Mouse (Mus musculus): ENCODE measurements at regions not wholly inside any gene's neighbourhood (a gene's known extent, or its start where the extent isn't known, plus 50 kb on each side); places are given as distances from the start of the nearest gene placed in this dataset.

- no peak overlapping the region for H3K4me2 ChIP-seq (replicated peaks; ENCODE audit: low read depth, low read length)
- H3K4me3 ChIP-seq (ENCODE audit: low read depth, low read length) = no peak overlapping the region
- no peak overlapping the region for H3K9ac ChIP-seq (replicated peaks; ENCODE audit: low read depth)
- WGBS = 61% methylated on average over 14 of the region's 14 CpGs
- no peak for TF ChIP-seq CTCF (IDR thresholded peaks at IDR 0.05)
- TF ChIP-seq EP300 (IDR thresholded peaks at IDR 0.05) = no peak
- no peak overlapping the region for H3K27ac ChIP-seq (ENCODE audit: low read length)
- 0 out of 2 replicates have a peak, but pooled peaks cover 2% of the 10 kb centered on the region for H3K4me1 ChIP-seq (ENCODE audit: insufficient read depth, low read depth, low read length)
- H3K36me3 ChIP-seq (ENCODE audit: insufficient read depth, low read length) = no peaks in the 10 kb centered on the region
- no peaks in the 10 kb centered on the region for H3K9me3 ChIP-seq (ENCODE audit: low read length)
- no peak for ATAC-seq
- DNase-seq (ENCODE audit: low spot score) = no peak
- no peaks in the 10 kb centered on the region for H3K27me3 ChIP-seq (replicated peaks; ENCODE audit: insufficient read depth, low read length)
These were observed 72.3 kb upstream of the Cpm start for GRCm38 (mm10) chr10:117556851-117557542.

GRCm38 (mm10) chr10:117556027-117556789 lies 73.1 kb upstream of the Cpm start:
- no peaks in the 10 kb centered on the region for H3K4me1 ChIP-seq (ENCODE audit: insufficient read depth, low read depth, low read length)
- no peaks in the 10 kb centered on the region for H3K27me3 ChIP-seq (replicated peaks; ENCODE audit: insufficient read depth, low read length)
- H3K36me3 ChIP-seq (ENCODE audit: insufficient read depth, low read length) = no peaks in the 10 kb centered on the region
- peak; percentile 30 for DNase-seq (ENCODE audit: low spot score)
- H3K4me3 ChIP-seq (ENCODE audit: low read depth, low read length) = no peak overlapping the region
- ATAC-seq = no peak; the same call in 1 of the 2 replicates
- WGBS = 31% methylated on average over 15 of the region's 15 CpGs
- TF ChIP-seq EP300 (IDR thresholded peaks at IDR 0.05) (no peak), CTCF (IDR thresholded peaks at IDR 0.05) (peak; percentile 39)
- no peak overlapping the region for H3K27ac ChIP-seq (ENCODE audit: low read length)
- H3K9me3 ChIP-seq (ENCODE audit: low read length) = no peaks in the 10 kb centered on the region
- H3K9ac ChIP-seq (replicated peaks; ENCODE audit: low read depth) = no peak overlapping the region
- peak overlapping the region; percentile 15; the same call in 1 of the 2 replicates for H3K4me2 ChIP-seq (replicated peaks; ENCODE audit: low read depth, low read length)

DNA sequence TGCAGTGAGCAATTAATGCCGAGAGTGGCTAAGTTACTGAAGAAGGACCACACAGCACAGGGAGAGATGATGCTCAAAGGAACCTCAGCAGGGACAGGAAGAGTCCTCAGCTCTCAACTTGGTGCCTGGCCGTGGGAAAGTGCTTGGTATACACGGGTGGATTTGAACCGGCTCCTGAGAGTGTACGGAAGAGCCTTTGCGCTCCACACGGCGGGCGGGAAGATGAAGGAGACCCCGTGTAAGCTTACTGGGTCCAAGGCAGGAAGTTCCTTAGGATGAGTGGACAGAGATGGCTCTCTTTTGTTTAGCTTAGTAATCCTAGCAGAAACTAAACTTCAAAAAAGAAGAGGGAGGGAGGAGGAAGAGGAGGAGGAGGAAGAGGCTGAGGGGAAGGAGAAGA lies 73.8 kb upstream of the Cpm start:
- no peak overlapping the region for H3K27ac ChIP-seq (ENCODE audit: low read length)
- no peak for ATAC-seq
- no peaks in the 10 kb centered on the region for H3K9me3 ChIP-seq (ENCODE audit: low read length)
- TF ChIP-seq EP300 (IDR thresholded peaks at IDR 0.05) = no peak
- no peak for TF ChIP-seq CTCF (IDR thresholded peaks at IDR 0.05)
- no peak for DNase-seq (ENCODE audit: low spot score)
- no peak overlapping the region for H3K4me2 ChIP-seq (replicated peaks; ENCODE audit: low read depth, low read length)
- no peaks in the 10 kb centered on the region for H3K36me3 ChIP-seq (ENCODE audit: insufficient read depth, low read length)
- no peak overlapping the region for H3K9ac ChIP-seq (replicated peaks; ENCODE audit: low read depth)
- H3K4me3 ChIP-seq (ENCODE audit: low read depth, low read length) = no peak overlapping the region
- H3K4me1 ChIP-seq (ENCODE audit: insufficient read depth, low read depth, low read length) = no peaks in the 10 kb centered on the region
- no peaks in the 10 kb centered on the region for H3K27me3 ChIP-seq (replicated peaks; ENCODE audit: insufficient read depth, low read length)
- 74% methylated on average over 10 of the region's 10 CpGs for WGBS

DNA sequence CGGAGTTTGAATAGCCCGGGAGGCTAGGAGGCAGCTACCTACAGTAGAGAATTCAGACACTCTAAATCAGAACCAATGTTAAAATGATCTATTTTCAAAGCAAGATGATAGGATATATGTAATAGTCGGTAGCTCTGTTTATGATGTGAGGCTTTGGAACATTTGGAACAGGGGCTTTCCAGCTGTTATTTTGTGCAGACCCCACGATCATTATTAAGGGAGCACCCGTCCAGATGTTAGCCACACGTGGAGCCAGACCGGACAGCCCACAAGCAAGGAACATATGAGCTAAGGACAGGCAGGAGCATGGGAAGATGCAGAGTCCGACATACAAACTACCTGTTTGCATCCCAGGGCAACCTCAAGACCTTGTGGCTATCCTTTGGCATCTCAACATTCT lies 74.3 kb upstream of the Cpm start:
- Histone ChIP-seq H3K9ac (replicated peaks; ENCODE audit: low read depth) (no peak overlapping the region), H3K4me3 (ENCODE audit: low read depth, low read length) (no peak overlapping the region), H3K4me1 (ENCODE audit: insufficient read depth, low read depth, low read length) (no peaks in the 10 kb centered on the region), H3K4me2 (replicated peaks; ENCODE audit: low read depth, low read length) (no peak overlapping the region), H3K27me3 (replicated peaks; ENCODE audit: insufficient read depth, low read length) (no peaks in the 10 kb centered on the region), H3K36me3 (ENCODE audit: insufficient read depth, low read length) (no peaks in the 10 kb centered on the region), H3K9me3 (ENCODE audit: low read length) (no peaks in the 10 kb centered on the region), H3K27ac (ENCODE audit: low read length) (no peak overlapping the region)
- ATAC-seq = no peak
- TF ChIP-seq CTCF (IDR thresholded peaks at IDR 0.05) (no peak), EP300 (IDR thresholded peaks at IDR 0.05) (no peak)
- DNase-seq (ENCODE audit: low spot score) = no peak
- 79% methylated on average over 8 of the region's 8 CpGs for WGBS

GRCm38 (mm10) chr10:117554533-117554932 lies 74.8 kb upstream of the Cpm start:
- Histone ChIP-seq H3K9ac (replicated peaks; ENCODE audit: low read depth) (no peak overlapping the region), H3K27me3 (replicated peaks; ENCODE audit: insufficient read depth, low read length) (no peaks in the 10 kb centered on the region), H3K36me3 (ENCODE audit: insufficient read depth, low read length) (no peaks in the 10 kb centered on the region), H3K4me3 (ENCODE audit: low read depth, low read length) (no peak overlapping the region), H3K9me3 (ENCODE audit: low read length) (no peaks in the 10 kb centered on the region), H3K4me2 (replicated peaks; ENCODE audit: low read depth, low read length) (no peak overlapping the region), H3K4me1 (ENCODE audit: insufficient read depth, low read depth, low read length) (no peaks in the 10 kb centered on the region), H3K27ac (ENCODE audit: low read length) (no peak overlapping the region)
- TF ChIP-seq EP300 (IDR thresholded peaks at IDR 0.05) = no peak
- no peak for TF ChIP-seq CTCF (IDR thresholded peaks at IDR 0.05)
- 40% methylated on average over 6 of the region's 6 CpGs for WGBS
- ATAC-seq (no peak), DNase-seq (ENCODE audit: low spot score) (no peak)

- Histone ChIP-seq H3K27me3 (replicated peaks; ENCODE audit: insufficient read depth, low read length) (no peaks in the 10 kb centered on the region), H3K9me3 (ENCODE audit: low read length) (no peaks in the 10 kb centered on the region), H3K36me3 (ENCODE audit: insufficient read depth, low read length) (no peaks in the 10 kb centered on the region), H3K4me1 (ENCODE audit: insufficient read depth, low read depth, low read length) (no peaks in the 10 kb centered on the region), H3K27ac (ENCODE audit: low read length) (no peak overlapping the region), H3K4me2 (replicated peaks; ENCODE audit: low read depth, low read length) (no peak overlapping the region), H3K9ac (replicated peaks; ENCODE audit: low read depth) (no peak overlapping the region), H3K4me3 (ENCODE audit: low read depth, low read length) (no peak overlapping the region)
- 78% methylated on average over 15 of the region's 15 CpGs for WGBS
- DNase-seq (ENCODE audit: low spot score) (no peak), ATAC-seq (no peak)
- TF ChIP-seq CTCF (IDR thresholded peaks at IDR 0.05) (no peak), EP300 (IDR thresholded peaks at IDR 0.05) (no peak)
These were observed 75.8 kb upstream of the Cpm start for GRCm38 (mm10) chr10:117553211-117554186.

Data from lung, postnatal 0 days (tissue).